Mouse (Mus musculus) left cerebral cortex, adult 2 months (tissue): ENCODE results near the gene Sirt3. TPM values are rescaled to one million over a fixed set of nuclear protein-coding genes. Genes with fewer than 3 reads are reported as not detected.

Experiments
- DNase-seq, 2 experiments: peaks; one replicate each; pipeline ENCODE4 v3.0.0; 2021 to 2022; ENCODE audit warnings: low spot score in 2 of 2, mixed read lengths in 1 of 2; ENCODE audit errors: extremely low spot score in 1 of 2
- H3K27ac ChIP-seq: fragments of 200-600 bp; 2 replicates; pipeline ENCODE4 v1.8.1; 2022
- H3K4me3 ChIP-seq: fragments of 200-600 bp; 2 replicates; pipeline ENCODE4 v1.8.1; 2022
- CTCF ChIP-seq: fragments of 200-600 bp; IDR thresholded peaks from 2 replicates; pipeline ENCODE4 v1.8.1; 2022; ENCODE audit warnings: antibody characterized with exemption, mild to moderate bottlenecking, moderate library complexity
- intact Hi-C: fragments of 180-260 bp; cut with DNase I; formaldehyde crosslinking; loops from one replicate; pipeline ENCODE4 v1.15.1; 2025
- total RNA-seq, 2 experiments: library from RNA; stranded (reverse); gene quantifications; 2 replicates each; pipeline ENCODE4 v1.2.3; 2021

Sirt3 gene
- total RNA-seq, 2 experiments from 2014 or later, result 72.2 to 76.5 TPM

GRCm38 (mm10) chr7:140856785-140857549 is 25.1 kb downstream of the Sirt3 start, which contains the start of gene Ric8a:
Gene Ric8a (plus strand): TSS chr7:140856957.
- Histone ChIP-seq H3K27ac (peak within 1 kb of the TSS; percentile 90), H3K4me3 (peak within 1 kb of the TSS; percentile 75)
- intact Hi-C loops, result loop anchor here (1.0 to 5.0 kb wide), 2 partner anchors 25 to 315 kb away; partner anchors contain the start of genes Rnh1 and Sirt3
- TF ChIP-seq CTCF, result no peak
- DNase-seq, result peak; percentile 86 to 89

- no peak for TF ChIP-seq CTCF
- H3K4me3 ChIP-seq, result peak within 1 kb of the TSS; percentile 75
- intact Hi-C loops, result loop anchor here (5.0 kb wide), 1 partner anchor 316 kb away; the partner anchor contains the start of gene Rnh1
- peak; percentile 74 to 82 for DNase-seq
- peak within 1 kb of the TSS; percentile 90 for H3K27ac ChIP-seq
These were observed 26.0 kb downstream of the Sirt3 start, which contains the start of gene Gm45785 for GRCm38 (mm10) chr7:140855860-140856784. Gene Gm45785 (minus strand): TSS chr7:140856331.

GRCm38 (mm10) chr7:140855181-140855580 is 26.9 kb downstream of the Sirt3 start:
- intact Hi-C loops, result loop anchor here (5.0 kb wide), 1 partner anchor 317 kb away; the partner anchor contains the start of gene Rnh1
- no peak for DNase-seq
- no peak for TF ChIP-seq CTCF
- Histone ChIP-seq H3K4me3 (peak overlapping the region; percentile 75), H3K27ac (peak overlapping the region; percentile 90)

- intact Hi-C loops, result no loop called here
- no peak overlapping the region for H3K4me3 ChIP-seq
- DNase-seq, result no peak
- no peak for TF ChIP-seq CTCF
- H3K27ac ChIP-seq, result no peak overlapping the region
These were observed 27.6 kb downstream of the Sirt3 start for GRCm38 (mm10) chr7:140854483-140854882.

- no peak for DNase-seq
- Histone ChIP-seq H3K4me3 (no peak overlapping the region), H3K27ac (no peak overlapping the region)
- intact Hi-C loops, result no loop called here
- no peak for TF ChIP-seq CTCF
These were observed 28.7 kb downstream of the Sirt3 start for GRCm38 (mm10) chr7:140853386-140853785.

GRCm38 (mm10) chr7:140851916-140852315 is 30.2 kb downstream of the Sirt3 start:
- Histone ChIP-seq H3K4me3 (no peak overlapping the region), H3K27ac (no peak overlapping the region)
- DNase-seq, result no peak
- TF ChIP-seq CTCF, result no peak
- intact Hi-C loops, result no loop called here

- no peak overlapping the region for H3K27ac ChIP-seq
- no peak overlapping the region for H3K4me3 ChIP-seq
- TF ChIP-seq CTCF, result no peak
- intact Hi-C loops, result loop anchor here (5.0 kb wide), 1 partner anchor 34 kb away; the partner anchor contains the start of genes Psmd13 and Sirt3
- DNase-seq, result no peak
These were observed 33.5 kb downstream of the Sirt3 start for GRCm38 (mm10) chr7:140848591-140848990.

GRCm38 (mm10) chr7:140847755-140848580 is 34.1 kb downstream of the Sirt3 start, which contains the start of gene Odf3:
Gene Odf3 (plus strand): TSS chr7:140847805.
- DNase-seq, result no peak
- no peak for TF ChIP-seq CTCF
- Histone ChIP-seq H3K27ac (no peak within 1 kb of the TSS), H3K4me3 (no peak within 1 kb of the TSS)
- intact Hi-C loops, result loop anchor here (5.0 kb wide), 1 partner anchor 34 kb away; the partner anchor contains the start of genes Psmd13 and Sirt3

- intact Hi-C loops, result loop anchor here (5.0 kb wide), 1 partner anchor 36 kb away; the partner anchor contains the start of genes Psmd13 and Sirt3
- H3K27ac ChIP-seq, result no peak overlapping the region
- DNase-seq, result no peak
- no peak overlapping the region for H3K4me3 ChIP-seq
- no peak for TF ChIP-seq CTCF
These were observed 35.4 kb downstream of the Sirt3 start for GRCm38 (mm10) chr7:140846676-140847075.

- DNase-seq, result no peak
- H3K4me3 ChIP-seq, result no peak overlapping the region
- no peak overlapping the region for H3K27ac ChIP-seq
- intact Hi-C loops, result loop anchor here (1.0 to 5.0 kb wide), 3 partner anchors 37 to 331 kb away; partner anchors contain the start of genes Psmd13 and Sirt3
- no peak for TF ChIP-seq CTCF
These were observed 36.4 kb downstream of the Sirt3 start for GRCm38 (mm10) chr7:140845683-140846082.
